Mouse (Mus musculus) left cerebral cortex, postnatal 4 days (tissue): Measurements from ENCODE around the gene Etv6. TPM values are rescaled to one million over a fixed set of nuclear protein-coding genes. Genes with fewer than 3 reads are reported as not detected.

Source experiments
- DNase-seq: peaks from one replicate; pipeline ENCODE4 v3.0.0-alpha.2; 2022
- intact Hi-C: fragments of 180-260 bp; cut with DNase I; formaldehyde crosslinking; loops from one replicate; pipeline ENCODE4 v1.15.1; 2025
- total RNA-seq, 2 experiments: library from RNA; stranded (reverse); gene quantifications; 2 replicates each; pipeline ENCODE4 v1.2.3; 2021

The Etv6 gene
- total RNA-seq, 2 experiments from 2014 or later, result 18.8 to 27.2 TPM

- no peak for DNase-seq
- intact Hi-C loops, result no loop called here
Observed at GRCm38 (mm10) chr6:134041286-134041685, 5.8 kb downstream of the Etv6 start.

- no peak for DNase-seq
- intact Hi-C loops, result no loop called here
Observed at GRCm38 (mm10) chr6:134041916-134042315, 6.4 kb downstream of the Etv6 start.

GRCm38 (mm10) chr6:134043545-134043944, 8.0 kb downstream of the Etv6 start:
- DNase-seq, result no peak
- intact Hi-C loops, result no loop called here

GRCm38 (mm10) chr6:134045092-134045868, 9.8 kb downstream of the Etv6 start:
- intact Hi-C loops, result no loop called here

GRCm38 (mm10) chr6:134046136-134046535, 10.6 kb downstream of the Etv6 start:
- intact Hi-C loops, result no loop called here

More at GRCm38 (mm10) chr6:134045092-134045868, 9.8 kb downstream of the Etv6 start:
- DNase-seq, result no peak

GRCm38 (mm10) chr6:134047249-134047648, 11.7 kb downstream of the Etv6 start:
- intact Hi-C loops, result no loop called here
- no peak for DNase-seq

More at GRCm38 (mm10) chr6:134046136-134046535, 10.6 kb downstream of the Etv6 start:
- DNase-seq, result no peak

GRCm38 (mm10) chr6:134047974-134048373, 12.5 kb downstream of the Etv6 start:
- intact Hi-C loops, result no loop called here

GRCm38 (mm10) chr6:134048965-134049364, 13.5 kb downstream of the Etv6 start:
- DNase-seq, result no peak

More at GRCm38 (mm10) chr6:134047974-134048373, 12.5 kb downstream of the Etv6 start:
- DNase-seq, result no peak

GRCm38 (mm10) chr6:134050466-134050865, 15.0 kb downstream of the Etv6 start:
- DNase-seq, result no peak
- intact Hi-C loops, result no loop called here

More at GRCm38 (mm10) chr6:134048965-134049364, 13.5 kb downstream of the Etv6 start:
- intact Hi-C loops, result no loop called here

GRCm38 (mm10) chr6:134051950-134052349, 16.4 kb downstream of the Etv6 start:
- intact Hi-C loops, result no loop called here
- DNase-seq, result no peak

GRCm38 (mm10) chr6:134053146-134053545, 17.6 kb downstream of the Etv6 start:
- intact Hi-C loops, result no loop called here
- DNase-seq, result no peak

- intact Hi-C loops, result no loop called here
- DNase-seq, result no peak
Observed at GRCm38 (mm10) chr6:134053566-134053965, 18.1 kb downstream of the Etv6 start.

- no peak for DNase-seq
- intact Hi-C loops, result no loop called here
Observed at GRCm38 (mm10) chr6:134055588-134055987, 20.1 kb downstream of the Etv6 start.

- intact Hi-C loops, result no loop called here
- no peak for DNase-seq
Observed at GRCm38 (mm10) chr6:134058451-134058850, 23.0 kb downstream of the Etv6 start.

- intact Hi-C loops, result no loop called here
- no peak for DNase-seq
Observed at GRCm38 (mm10) chr6:134058886-134059551, 23.5 kb downstream of the Etv6 start.

- no peak for DNase-seq
- intact Hi-C loops, result no loop called here
Observed at GRCm38 (mm10) chr6:134059552-134059891, 24.0 kb downstream of the Etv6 start.

- intact Hi-C loops, result no loop called here
- no peak for DNase-seq
Observed at GRCm38 (mm10) chr6:134060036-134060435, 24.5 kb downstream of the Etv6 start.

- intact Hi-C loops, result no loop called here
- no peak for DNase-seq
Observed at GRCm38 (mm10) chr6:134060811-134061210, 25.3 kb downstream of the Etv6 start.

GRCm38 (mm10) chr6:134065018-134065725, 29.7 kb downstream of the Etv6 start:
- DNase-seq, result no peak
- intact Hi-C loops, result no loop called here

GRCm38 (mm10) chr6:134066112-134066511, 30.6 kb downstream of the Etv6 start:
- intact Hi-C loops, result no loop called here

GRCm38 (mm10) chr6:134066996-134067395, 31.5 kb downstream of the Etv6 start:
- intact Hi-C loops, result no loop called here

More at GRCm38 (mm10) chr6:134066112-134066511, 30.6 kb downstream of the Etv6 start:
- DNase-seq, result no peak

More at GRCm38 (mm10) chr6:134066996-134067395, 31.5 kb downstream of the Etv6 start:
- DNase-seq, result no peak
